Mouse (Mus musculus): Measurements from ENCODE around the gene Myo1e. TPM values are rescaled to one million over a fixed set of nuclear protein-coding genes. Genes with fewer than 3 reads are reported as not detected.

Gene Myo1e
- polyA plus RNA-seq, 1 experiment from 2014 or later: 26.4 TPM

Small RNAs within 50 kb of the gene (microRNA-seq; reads per million reads assigned to microRNA genes)
- gene Mir5626: 3.0 reads per million, percentile 14 among the genes with 10 or more reads in this experiment

Other genes with a start within 250 kb of the Myo1e start
- gene Bnip2, start 217.9 kb upstream of the Myo1e start, polyA plus RNA-seq (2015; fragmentation: Nextera tagmentation; extraction: Ambion mirVana): 111 and 116 TPM in 2 replicates
- gene Gtf2a2, start 194.8 kb upstream of the Myo1e start, polyA plus RNA-seq (2015; fragmentation: Nextera tagmentation; extraction: Ambion mirVana): 174 and 181 TPM in 2 replicates
- 1.5 and 1.7 TPM in 2 replicates for gene Gcnt3, start 169.3 kb upstream of the Myo1e start, polyA plus RNA-seq (2015; fragmentation: Nextera tagmentation; extraction: Ambion mirVana)
- 14.6 and 14.9 TPM in 2 replicates for gene Fam81a, start 64.8 kb upstream of the Myo1e start, polyA plus RNA-seq (2015; fragmentation: Nextera tagmentation; extraction: Ambion mirVana)
- gene Ccnb2, start 214.2 kb downstream of the Myo1e start, polyA plus RNA-seq (2015; fragmentation: Nextera tagmentation; extraction: Ambion mirVana): 221 and 223 TPM in 2 replicates